Mouse (Mus musculus): ENCODE measurements around the gene Neurog1.

Neurog1 gene

GRCm38 (mm10) chr13:56219254-56219653 is 32.7 kb downstream of the Neurog1 start:
- in situ Hi-C loops (cut with MboI, MseI), result loop anchor here (10.0 kb wide), 1 partner anchor 1696 kb away; no protein-coding TSS in a partner anchor

- in situ Hi-C loops (cut with MboI, MseI), result loop anchor here (10.0 kb wide), 1 partner anchor 1699 kb away; no protein-coding TSS in a partner anchor
Measured at GRCm38 (mm10) chr13:56216090-56216489, 35.9 kb downstream of the Neurog1 start.

GRCm38 (mm10) chr13:56214633-56215032 is 37.3 kb downstream of the Neurog1 start:
- in situ Hi-C loops (cut with MboI, MseI), result loop anchor here (10.0 kb wide), 1 partner anchor 1700 kb away; no protein-coding TSS in a partner anchor

DNA sequence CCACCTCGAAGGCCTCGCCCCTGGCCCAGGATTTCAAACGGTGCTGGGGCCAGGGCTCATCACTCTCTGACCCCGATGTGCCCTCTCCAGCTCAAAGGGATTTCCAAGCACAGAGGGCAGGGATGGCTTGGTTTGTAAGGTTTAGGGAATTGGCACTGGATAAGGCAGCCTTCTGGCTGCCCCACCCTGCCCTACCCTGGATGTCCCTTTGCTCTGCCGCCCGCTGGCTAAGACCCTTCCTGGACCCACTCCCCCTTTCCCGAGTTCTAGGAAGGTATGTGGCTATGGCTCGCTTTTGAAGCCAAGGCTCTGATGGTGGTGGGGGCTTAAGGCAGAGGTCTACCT is 42.9 kb downstream of the Neurog1 start:
- in situ Hi-C loops (cut with MboI, MseI), result no loop called here

GRCm38 (mm10) chr13:56208225-56209066 is 43.5 kb downstream of the Neurog1 start:
- in situ Hi-C loops (cut with MboI, MseI), result no loop called here
